Mouse (Mus musculus): Measurements from ENCODE around the gene Fig4.

Gene Fig4

GRCm38 (mm10) chr10:41218897-41219296 is 84.2 kb downstream of the Fig4 start:
- no peak for DNase-seq (ENCODE audit: low read depth, low spot score)

DNA sequence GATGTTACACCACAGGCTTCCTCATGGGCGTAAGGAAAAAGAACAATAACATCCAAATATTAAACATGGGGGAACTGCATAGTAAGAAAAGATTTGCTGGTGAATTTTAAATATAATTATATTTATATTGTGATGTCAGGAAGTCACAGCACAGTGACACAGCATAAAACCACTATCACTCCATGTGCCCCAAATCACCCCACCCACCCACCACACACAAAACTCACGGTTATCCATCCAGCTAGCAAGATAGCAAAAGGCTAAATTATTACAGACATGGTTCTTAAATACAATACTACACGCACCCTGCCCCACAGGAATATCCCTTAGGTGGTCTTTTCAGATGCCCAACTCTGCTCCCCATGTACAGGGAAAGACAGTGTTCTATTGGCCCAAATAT is 89.0 kb downstream of the Fig4 start:
- no peak for DNase-seq (ENCODE audit: low read depth, low spot score)

- DNase-seq (ENCODE audit: low read depth, low spot score), result no peak
Observed at GRCm38 (mm10) chr10:41209538-41209937, 93.5 kb downstream of the Fig4 start.

DNA sequence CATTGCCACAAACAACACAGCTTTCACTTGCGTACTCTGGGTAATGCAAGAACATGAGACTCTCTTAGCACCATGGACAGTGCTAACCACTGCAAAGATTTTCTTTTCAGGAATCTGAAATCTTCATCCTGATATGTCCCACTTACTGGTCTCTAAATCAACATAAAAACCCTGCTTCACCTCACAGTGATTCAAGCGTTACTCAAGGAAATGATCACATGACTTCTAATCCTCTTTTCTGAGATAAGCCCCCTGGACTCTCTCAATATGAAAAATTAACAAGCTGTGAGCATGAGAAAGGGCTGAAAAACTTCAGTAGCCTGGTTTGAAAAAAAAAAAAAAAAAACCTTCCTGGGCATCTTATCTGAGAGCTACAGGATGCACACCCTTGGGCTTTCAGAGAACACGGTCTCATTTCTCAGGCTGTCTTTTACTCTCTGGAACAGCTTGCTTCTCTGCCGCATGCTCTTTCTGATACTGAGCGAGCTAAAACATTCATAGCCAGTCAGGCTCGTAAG is 94.1 kb downstream of the Fig4 start:
- no peak for DNase-seq (ENCODE audit: low read depth, low spot score)

DNA sequence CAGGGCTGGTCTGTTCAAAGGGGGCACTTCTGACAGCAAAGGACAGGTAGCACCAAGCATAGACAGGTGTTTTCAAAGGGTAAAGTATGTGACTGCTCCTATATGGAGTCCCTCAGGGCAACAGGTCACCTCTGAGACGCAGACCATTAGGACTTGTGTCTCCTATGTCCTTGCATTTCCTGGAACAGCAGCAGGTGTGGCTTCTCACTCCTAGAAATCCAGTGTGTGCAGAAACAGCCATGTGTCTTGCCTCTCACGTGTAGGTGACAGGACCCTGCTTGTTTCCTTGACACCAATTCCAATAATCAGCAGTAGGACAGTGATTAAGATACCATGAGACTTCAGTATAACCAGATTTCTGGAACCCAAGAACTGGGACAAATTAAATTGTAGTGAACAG is 97.4 kb downstream of the Fig4 start:
- DNase-seq (ENCODE audit: low read depth, low spot score), result no peak

DNA sequence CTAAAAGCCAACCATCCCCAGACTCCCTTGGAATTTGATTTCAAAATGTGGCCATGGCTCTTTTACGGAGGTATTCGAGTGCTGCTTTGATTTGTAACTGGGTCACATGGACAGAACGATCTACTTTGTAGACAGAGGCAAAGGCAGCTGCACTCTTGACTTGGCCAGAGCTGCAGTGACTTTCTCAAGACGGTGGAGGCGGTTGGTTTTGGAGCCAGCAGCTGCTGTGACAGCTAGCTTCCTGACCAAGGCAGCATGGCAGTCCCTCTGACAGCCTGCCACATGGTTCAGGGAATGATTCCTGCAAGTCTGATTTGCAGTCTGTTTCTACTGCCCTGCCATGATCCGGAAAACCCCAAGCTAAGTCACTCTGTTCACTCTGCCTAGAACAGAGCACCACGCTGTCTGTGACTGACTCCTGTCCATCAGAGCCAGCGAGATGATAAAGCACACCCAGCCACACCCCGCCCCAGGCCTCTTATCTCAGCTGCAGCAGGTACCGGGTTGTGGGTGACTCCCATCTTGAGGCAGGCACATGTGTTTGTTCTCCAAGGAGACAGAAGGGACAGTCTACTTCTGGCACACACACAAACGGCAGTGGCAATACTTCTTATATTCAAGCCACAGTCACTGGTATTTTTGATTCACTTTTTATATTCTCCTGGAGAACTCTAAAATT is 98.3 kb downstream of the Fig4 start:
- DNase-seq (ENCODE audit: low read depth, low spot score), result no peak

DNA sequence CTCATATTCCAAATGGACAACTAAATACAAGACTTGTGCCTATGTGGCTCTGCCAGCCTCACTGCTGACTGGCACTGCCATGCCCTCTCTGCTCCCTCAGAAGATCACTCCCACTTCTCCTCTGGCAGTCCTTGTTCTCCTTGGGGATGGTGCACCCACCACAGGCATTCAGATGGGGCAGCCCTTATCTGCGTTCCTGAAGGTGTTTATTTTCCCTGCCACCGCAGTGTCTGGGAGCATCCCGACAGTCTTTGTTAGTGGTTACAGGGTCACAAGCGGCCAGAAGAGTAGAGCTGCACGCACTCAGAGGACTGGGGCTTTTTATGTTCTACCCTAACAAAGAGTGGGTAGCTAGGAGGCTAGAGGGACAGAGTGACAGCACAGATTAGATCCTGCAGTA is 98.9 kb downstream of the Fig4 start:
- DNase-seq (ENCODE audit: low read depth, low spot score), result no peak

DNA sequence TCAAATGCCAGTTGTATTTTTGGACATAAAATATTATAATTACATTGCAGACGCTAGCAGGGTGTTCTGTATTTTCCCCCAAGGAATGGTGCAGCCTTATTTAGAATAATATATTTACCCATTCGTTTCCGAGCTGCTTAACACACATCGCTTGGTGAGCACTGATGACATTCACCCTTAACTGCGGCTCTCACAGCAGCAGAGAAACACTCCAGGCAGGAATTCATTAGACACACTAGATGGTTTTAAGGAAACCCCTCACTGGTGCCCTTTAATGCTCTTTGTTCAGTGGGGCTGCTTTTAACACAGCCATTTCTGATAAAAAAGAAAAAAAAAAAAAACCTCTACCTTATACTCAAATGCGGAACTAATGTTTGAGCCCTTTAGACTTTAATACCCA is 104.3 kb downstream of the Fig4 start:
- DNase-seq (ENCODE audit: low read depth, low spot score), result no peak

DNA sequence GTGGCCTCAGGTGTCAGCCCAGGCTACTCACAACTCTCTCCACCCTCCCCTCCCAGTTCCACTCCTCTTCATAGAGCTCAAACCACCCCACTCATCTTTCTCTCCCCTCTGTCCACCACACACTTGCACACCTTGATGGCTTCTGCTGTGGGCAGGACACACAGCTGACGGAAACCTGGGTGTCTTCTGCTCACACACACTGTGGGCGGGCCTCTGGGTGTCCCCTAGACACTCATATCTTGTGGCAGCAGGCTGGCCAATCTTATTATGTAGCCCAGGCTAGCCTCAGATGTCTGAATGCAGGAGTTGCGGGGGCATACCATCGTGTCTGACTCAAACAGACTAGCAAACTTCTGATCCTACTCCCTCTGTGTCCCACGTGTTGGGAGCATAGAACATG is 105.3 kb downstream of the Fig4 start:
- DNase-seq (ENCODE audit: low read depth, low spot score), result no peak

DNA sequence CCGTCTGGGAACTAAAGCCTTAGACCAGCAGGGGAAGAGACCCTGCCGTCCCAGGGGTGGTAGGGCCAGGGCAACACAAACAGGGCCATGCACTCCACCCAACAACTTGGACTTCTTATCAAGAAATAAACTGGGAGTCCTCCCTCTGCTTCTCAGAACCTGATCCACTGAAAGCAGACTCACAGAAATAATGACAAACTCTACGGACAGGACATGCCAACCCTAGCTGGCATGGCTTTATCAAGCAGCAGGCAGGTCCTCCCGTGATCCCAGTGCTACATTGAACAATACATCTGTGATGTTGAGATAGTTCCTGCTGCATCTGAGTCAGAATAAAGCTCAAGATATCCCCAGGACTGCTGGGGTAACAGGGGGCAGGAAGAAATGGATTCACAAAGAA is 106.8 kb downstream of the Fig4 start:
- no peak for DNase-seq (ENCODE audit: low read depth, low spot score)

- no peak for DNase-seq (ENCODE audit: low read depth, low spot score)
Observed at GRCm38 (mm10) chr10:41189392-41189791, 113.7 kb downstream of the Fig4 start.

DNA sequence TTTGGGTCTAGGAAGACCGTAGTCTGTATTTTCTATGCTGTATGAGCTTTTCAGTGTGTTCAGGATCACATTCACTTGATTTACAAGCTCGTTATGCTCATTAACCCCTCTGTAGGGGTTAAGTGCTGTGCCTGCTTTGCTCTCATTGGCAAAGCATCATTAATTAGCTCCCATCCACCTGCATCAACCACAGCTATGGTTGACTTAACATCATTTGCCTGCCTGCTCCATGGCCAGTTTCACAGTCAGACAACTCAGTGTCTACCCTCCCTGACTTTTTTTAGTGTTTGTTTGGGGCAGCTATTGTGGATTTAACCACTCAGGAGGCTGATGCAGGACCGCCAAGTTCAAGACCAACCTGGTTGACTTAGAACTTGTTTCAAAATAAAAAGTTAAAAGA is 119.1 kb downstream of the Fig4 start:
- DNase-seq (ENCODE audit: low read depth, low spot score), result no peak

GRCm38 (mm10) chr10:41182644-41183043 is 120.4 kb downstream of the Fig4 start:
- DNase-seq (ENCODE audit: low read depth, low spot score), result no peak

- no peak for DNase-seq (ENCODE audit: low read depth, low spot score)
Observed at GRCm38 (mm10) chr10:41166141-41166540, 136.9 kb downstream of the Fig4 start.

GRCm38 (mm10) chr10:41163108-41163507 is 140.0 kb downstream of the Fig4 start:
- no peak for DNase-seq (ENCODE audit: low read depth, low spot score)

- no peak for DNase-seq (ENCODE audit: low read depth, low spot score)
Observed at GRCm38 (mm10) chr10:41157296-41157695, 145.8 kb downstream of the Fig4 start.

DNA sequence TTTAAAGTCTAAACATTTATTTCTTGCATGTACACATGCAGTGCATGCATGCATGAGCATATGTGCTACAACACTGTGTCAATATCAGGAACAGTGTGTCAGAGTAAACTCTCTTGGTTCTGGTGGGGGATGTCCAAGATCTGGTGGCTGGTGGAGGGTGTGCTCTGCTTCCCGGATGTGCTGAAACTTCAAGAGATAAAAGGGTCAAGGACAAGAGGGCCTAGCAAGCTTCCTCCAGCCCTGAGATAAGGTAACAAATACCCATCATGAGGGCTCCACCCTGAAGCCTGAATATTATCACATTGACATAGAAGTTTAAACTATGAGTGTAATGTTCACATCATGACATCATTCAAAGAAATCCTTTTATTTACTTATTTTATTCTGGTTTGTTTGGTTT is 146.4 kb downstream of the Fig4 start:
- no peak for DNase-seq (ENCODE audit: low read depth, low spot score)

DNA sequence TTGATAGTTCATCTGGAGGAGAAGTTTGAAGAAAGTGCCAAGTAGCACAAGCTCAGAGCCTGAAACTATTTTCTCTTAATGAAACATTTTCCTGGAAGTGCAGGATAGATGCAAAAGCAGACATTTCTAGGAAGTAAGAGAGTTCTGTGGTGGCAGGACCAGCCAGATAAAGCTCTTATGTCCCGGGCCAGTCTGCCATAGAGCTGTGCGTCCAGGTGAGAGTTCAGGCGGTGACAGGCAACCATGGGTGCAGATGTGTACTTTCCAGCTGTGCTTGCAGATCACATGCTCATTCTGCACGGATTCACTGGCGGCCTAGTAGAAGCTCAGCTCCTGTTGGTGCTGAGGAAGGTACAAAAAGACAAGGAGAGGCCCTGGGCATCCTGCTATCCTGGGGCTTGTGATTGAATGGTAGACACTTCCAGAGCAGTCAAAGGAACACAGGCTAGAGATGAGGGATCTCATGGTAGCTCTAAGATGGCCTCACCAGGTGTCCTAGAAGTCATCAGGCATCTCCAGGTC is 149.8 kb downstream of the Fig4 start:
- no peak for DNase-seq (ENCODE audit: low read depth, low spot score)

- DNase-seq (ENCODE audit: low read depth, low spot score), result no peak
Observed at GRCm38 (mm10) chr10:41151901-41152300, 151.2 kb downstream of the Fig4 start.

GRCm38 (mm10) chr10:41151441-41151840 is 151.6 kb downstream of the Fig4 start:
- no peak for DNase-seq (ENCODE audit: low read depth, low spot score)

DNA sequence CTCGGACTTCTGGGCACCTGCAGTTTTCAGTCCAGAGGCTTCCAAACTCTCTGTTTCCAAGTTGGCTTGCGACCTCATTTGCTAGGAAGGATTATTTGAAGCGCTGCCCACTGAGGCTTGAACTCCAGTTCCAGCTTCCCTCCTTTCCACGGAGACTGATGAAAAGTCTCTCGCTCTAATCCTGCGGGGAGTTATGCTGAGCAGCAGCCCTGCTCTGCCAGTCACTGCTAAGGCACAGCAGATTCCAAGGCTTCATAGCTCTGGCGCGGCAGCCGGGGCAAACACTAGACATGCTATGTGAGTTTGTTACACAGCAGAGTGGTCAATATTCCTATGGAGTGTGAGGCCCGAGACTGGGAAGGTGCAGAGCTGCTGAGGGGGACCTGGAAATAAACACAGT is 152.0 kb downstream of the Fig4 start:
- no peak for DNase-seq (ENCODE audit: low read depth, low spot score)

DNA sequence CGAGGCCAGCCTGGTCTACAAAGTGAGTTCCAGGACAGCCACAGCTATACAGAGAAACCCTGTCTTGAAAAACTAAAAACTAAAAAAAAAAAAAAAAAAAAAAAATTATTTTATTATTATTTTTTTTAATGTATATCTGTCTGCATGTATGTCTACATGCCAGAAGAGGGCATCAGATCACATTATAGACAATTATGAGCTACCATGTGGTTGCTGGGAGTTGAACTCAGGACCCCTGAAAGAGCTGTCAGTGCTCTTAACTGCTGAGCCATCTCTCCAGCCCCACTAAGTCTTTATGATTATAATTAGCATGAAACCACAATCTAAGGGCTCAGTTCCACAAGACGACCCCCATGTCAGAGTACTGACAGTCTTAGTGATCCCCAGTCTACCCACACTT is 152.6 kb downstream of the Fig4 start:
- DNase-seq (ENCODE audit: low read depth, low spot score), result no peak

DNA sequence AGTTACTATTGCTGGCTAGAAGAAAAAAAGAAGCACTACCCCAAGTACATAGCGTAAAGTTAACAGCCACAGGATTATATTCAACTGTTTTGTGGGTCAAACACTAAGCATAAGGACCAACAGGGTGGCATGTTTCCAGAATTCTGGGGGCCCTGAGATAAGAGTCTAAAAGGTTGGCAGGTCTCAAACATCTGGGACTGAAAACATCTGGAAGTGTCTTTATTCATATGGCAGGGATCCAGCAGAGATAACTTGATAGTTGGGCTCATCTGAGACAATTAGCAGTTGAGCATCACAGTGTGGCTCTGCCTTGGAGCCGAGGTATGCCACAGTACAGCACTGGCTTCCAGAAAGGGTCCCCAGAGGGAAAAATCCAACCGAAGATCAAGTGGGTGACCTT is 153.8 kb downstream of the Fig4 start:
- DNase-seq (ENCODE audit: low read depth, low spot score), result no peak

- no peak for DNase-seq (ENCODE audit: low read depth, low spot score)
Observed at GRCm38 (mm10) chr10:41146141-41146540, 156.9 kb downstream of the Fig4 start.
